Mouse (Mus musculus): ENCODE measurements around the gene Fam136a.
"Not testable (repeated sequence)": the region's sequence is repeated elsewhere in the genome, so short reads cannot be mapped to it uniquely, and the experiment has no call there.

Fam136a gene

GRCm38 (mm10) chr6:86366125-86366852 lies 843 bp downstream of the Fam136a start:
- in situ Hi-C loops (cut with MboI; ENCODE audit: low sequenced_read_pairs) = loop anchor here (25.0 kb wide), 1 partner anchor 429 kb away; no protein-coding TSS in a partner anchor

GRCm38 (mm10) chr6:86366853-86367249 lies 1.4 kb downstream of the Fam136a start:
- in situ Hi-C loops (cut with MboI; ENCODE audit: low sequenced_read_pairs) = loop anchor here (25.0 kb wide), 1 partner anchor 430 kb away; no protein-coding TSS in a partner anchor

GRCm38 (mm10) chr6:86368479-86368878 lies 3.0 kb downstream of the Fam136a start:
- in situ Hi-C loops (cut with MboI; ENCODE audit: low sequenced_read_pairs) = loop anchor here (25.0 kb wide), 1 partner anchor 431 kb away; no protein-coding TSS in a partner anchor

GRCm38 (mm10) chr6:86370093-86370713 lies 4.8 kb downstream of the Fam136a start:
- in situ Hi-C loops (cut with MboI; ENCODE audit: low sequenced_read_pairs) = loop anchor here (25.0 kb wide), 1 partner anchor 433 kb away; no protein-coding TSS in a partner anchor

- in situ Hi-C loops (cut with MboI; ENCODE audit: low sequenced_read_pairs) = loop anchor here (25.0 kb wide), 1 partner anchor 434 kb away; no protein-coding TSS in a partner anchor
Observed at GRCm38 (mm10) chr6:86370764-86371339, 5.4 kb downstream of the Fam136a start, which contains the start of gene Snrpg. Gene Snrpg (plus strand): TSS chr6:86371304.

- in situ Hi-C loops (cut with MboI; ENCODE audit: low sequenced_read_pairs) = loop anchor here (25.0 kb wide), 1 partner anchor 434 kb away; no protein-coding TSS in a partner anchor
Observed at GRCm38 (mm10) chr6:86371340-86371911, 6.0 kb downstream of the Fam136a start.

GRCm38 (mm10) chr6:86371950-86372516 lies 6.6 kb downstream of the Fam136a start:
- in situ Hi-C loops (cut with MboI; ENCODE audit: low sequenced_read_pairs) = loop anchor here (25.0 kb wide), 1 partner anchor 435 kb away; no protein-coding TSS in a partner anchor

- in situ Hi-C loops (cut with MboI; ENCODE audit: low sequenced_read_pairs) = loop anchor here (25.0 kb wide), 1 partner anchor 436 kb away; no protein-coding TSS in a partner anchor
Observed at GRCm38 (mm10) chr6:86373556-86373955, 8.1 kb downstream of the Fam136a start.

GRCm38 (mm10) chr6:86378341-86378740 lies 12.9 kb downstream of the Fam136a start:
- in situ Hi-C loops (cut with MboI; ENCODE audit: low sequenced_read_pairs) = no loop called here

- in situ Hi-C loops (cut with MboI; ENCODE audit: low sequenced_read_pairs) = not testable (repeated sequence)
Observed at GRCm38 (mm10) chr6:86380112-86380511, 14.7 kb downstream of the Fam136a start.

GRCm38 (mm10) chr6:86382551-86382950 lies 17.1 kb downstream of the Fam136a start:
- in situ Hi-C loops (cut with MboI; ENCODE audit: low sequenced_read_pairs) = no loop called here

- in situ Hi-C loops (cut with MboI; ENCODE audit: low sequenced_read_pairs) = no loop called here
Observed at GRCm38 (mm10) chr6:86383370-86383769, 17.9 kb downstream of the Fam136a start.

- in situ Hi-C loops (cut with MboI; ENCODE audit: low sequenced_read_pairs) = no loop called here
Observed at GRCm38 (mm10) chr6:86384692-86385091, 19.2 kb downstream of the Fam136a start.

- in situ Hi-C loops (cut with MboI; ENCODE audit: low sequenced_read_pairs) = no loop called here
Observed at GRCm38 (mm10) chr6:86385362-86386104, 20.1 kb downstream of the Fam136a start.

GRCm38 (mm10) chr6:86387313-86387712 lies 21.9 kb downstream of the Fam136a start:
- in situ Hi-C loops (cut with MboI; ENCODE audit: low sequenced_read_pairs) = no loop called here

- in situ Hi-C loops (cut with MboI; ENCODE audit: low sequenced_read_pairs) = no loop called here
Observed at GRCm38 (mm10) chr6:86388461-86388860, 23.0 kb downstream of the Fam136a start.

- in situ Hi-C loops (cut with MboI; ENCODE audit: low sequenced_read_pairs) = no loop called here
Observed at GRCm38 (mm10) chr6:86391326-86391725, 25.9 kb downstream of the Fam136a start.

- in situ Hi-C loops (cut with MboI; ENCODE audit: low sequenced_read_pairs) = no loop called here
Observed at GRCm38 (mm10) chr6:86393187-86393586, 27.7 kb downstream of the Fam136a start.

- in situ Hi-C loops (cut with MboI; ENCODE audit: low sequenced_read_pairs) = no loop called here
Observed at GRCm38 (mm10) chr6:86394078-86394720, 28.8 kb downstream of the Fam136a start.

All from CH12F3 (cell line).